Mouse (Mus musculus): ENCODE data around the gene Map2k5. TPM values are rescaled to one million over a fixed set of nuclear protein-coding genes. Genes with fewer than 3 reads are reported as not detected.

Gene Map2k5
- polyA plus RNA-seq, 2 experiments = 37.1 to 37.5 TPM

DNA sequence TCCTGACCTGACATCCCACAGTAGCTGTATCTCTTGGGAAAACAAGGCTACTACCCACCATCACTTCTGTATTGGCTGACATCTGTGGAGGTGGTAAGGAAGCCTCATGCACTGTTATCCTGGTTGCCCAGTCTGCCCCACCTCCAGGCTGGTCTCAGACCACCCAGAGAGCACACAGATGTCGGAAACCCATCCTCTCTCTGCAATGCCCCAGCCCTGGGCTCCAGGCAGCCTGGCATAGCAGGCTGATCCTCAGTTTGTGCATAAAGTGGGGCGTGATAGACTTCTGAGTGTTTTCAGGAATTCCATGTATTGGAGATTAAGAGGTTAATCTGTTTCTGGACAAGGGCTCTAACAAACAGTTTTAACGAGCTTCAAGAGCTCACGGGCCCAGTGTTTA is 182.2 kb downstream of the Map2k5 start:
- no peak overlapping the region for H3K4me2 ChIP-seq (replicated peaks; ENCODE audit: low read depth, low read length, severe bottlenecking)
- ATAC-seq (ENCODE audit: low FRiP score, low read depth) (no peak), DNase-seq (ENCODE audit: low spot score) (no peak)
- 29% methylated on average over 4 of the region's 4 CpGs for WGBS
- peak overlapping the region; percentile 16; the same call in 1 of the 2 replicates for H3K9ac ChIP-seq (ENCODE audit: low read depth, low read length, severe bottlenecking)
- H3K9me3 ChIP-seq (ENCODE audit: control insufficient read depth, low read length) = no peaks in the 10 kb centered on the region
- H3K4me3 ChIP-seq (replicated peaks; ENCODE audit: low read length) = no peak overlapping the region
- H3K36me3 ChIP-seq (ENCODE audit: control insufficient read depth, insufficient read depth, low read length) = no peaks in the 10 kb centered on the region
- TF ChIP-seq POLR2A (IDR thresholded peaks at IDR 0.05; ENCODE audit: borderline replicate concordance, extremely low read depth, insufficient read depth, insufficient read length) = no peak
- no peak overlapping the region for H3K27ac ChIP-seq (replicated peaks; ENCODE audit: low read depth, low read length)
- peaks cover 28% of the 10 kb centered on the region for H3K4me1 ChIP-seq (ENCODE audit: control insufficient read depth, insufficient read depth, low read length)
- no peaks in the 10 kb centered on the region for H3K27me3 ChIP-seq (ENCODE audit: control insufficient read depth, insufficient read depth, low read length)

DNA sequence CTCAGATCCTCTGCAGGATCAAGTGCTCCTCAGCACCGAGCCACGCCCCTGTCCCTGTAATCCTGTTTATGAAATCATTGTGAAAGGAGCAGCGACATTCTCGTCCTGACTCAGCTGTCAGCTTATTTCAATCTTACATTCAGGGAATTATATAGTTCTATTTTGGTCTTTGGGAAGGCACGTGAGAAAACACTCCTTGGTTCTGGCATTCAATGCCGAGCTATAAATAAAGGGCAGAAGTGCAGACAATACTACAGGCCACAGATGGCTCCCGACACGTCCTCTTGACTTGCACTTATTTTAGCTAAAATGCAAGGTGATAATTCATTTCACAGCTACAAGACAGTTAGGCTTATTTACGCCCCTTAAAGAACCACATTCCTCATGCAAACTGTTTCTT is 182.9 kb downstream of the Map2k5 start:
- ATAC-seq (ENCODE audit: low FRiP score, low read depth) (0 out of 2 replicates have a peak, but pooled peaks have one; percentile 37), DNase-seq (ENCODE audit: low spot score) (no peak)
- 41% methylated on average over 9 of the region's 9 CpGs for WGBS
- no peaks in the 10 kb centered on the region for H3K27me3 ChIP-seq (ENCODE audit: control insufficient read depth, insufficient read depth, low read length)
- H3K27ac ChIP-seq (replicated peaks; ENCODE audit: low read depth, low read length) = no peak overlapping the region
- H3K4me1 ChIP-seq (ENCODE audit: control insufficient read depth, insufficient read depth, low read length) = peaks cover 28% of the 10 kb centered on the region
- no peak overlapping the region for H3K4me3 ChIP-seq (replicated peaks; ENCODE audit: low read length)
- no peak overlapping the region for H3K9ac ChIP-seq (ENCODE audit: low read depth, low read length, severe bottlenecking)
- H3K9me3 ChIP-seq (ENCODE audit: control insufficient read depth, low read length) = no peaks in the 10 kb centered on the region
- no peak overlapping the region for H3K4me2 ChIP-seq (replicated peaks; ENCODE audit: low read depth, low read length, severe bottlenecking)
- TF ChIP-seq POLR2A (IDR thresholded peaks at IDR 0.05; ENCODE audit: borderline replicate concordance, extremely low read depth, insufficient read depth, insufficient read length) = no peak
- no peaks in the 10 kb centered on the region for H3K36me3 ChIP-seq (ENCODE audit: control insufficient read depth, insufficient read depth, low read length)

GRCm38 (mm10) chr9:63192809-63193208 is 184.9 kb downstream of the Map2k5 start:
- Histone ChIP-seq H3K27ac (replicated peaks; ENCODE audit: low read depth, low read length) (no peak overlapping the region), H3K9me3 (ENCODE audit: control insufficient read depth, low read length) (no peaks in the 10 kb centered on the region), H3K4me1 (ENCODE audit: control insufficient read depth, insufficient read depth, low read length) (peaks cover 26% of the 10 kb centered on the region), H3K9ac (ENCODE audit: low read depth, low read length, severe bottlenecking) (no peak overlapping the region), H3K4me2 (replicated peaks; ENCODE audit: low read depth, low read length, severe bottlenecking) (no peak overlapping the region), H3K27me3 (ENCODE audit: control insufficient read depth, insufficient read depth, low read length) (no peaks in the 10 kb centered on the region), H3K4me3 (replicated peaks; ENCODE audit: low read length) (no peak overlapping the region), H3K36me3 (ENCODE audit: control insufficient read depth, insufficient read depth, low read length) (peaks cover 5% of the 10 kb centered on the region; the same call in 1 of the 2 replicates)
- 70% methylated on average over 4 of the region's 4 CpGs for WGBS
- TF ChIP-seq POLR2A (IDR thresholded peaks at IDR 0.05; ENCODE audit: borderline replicate concordance, extremely low read depth, insufficient read depth, insufficient read length) = no peak
- DNase-seq (ENCODE audit: low spot score) = no peak
- ATAC-seq (ENCODE audit: low FRiP score, low read depth) = no peak

GRCm38 (mm10) chr9:63187310-63187709 is 190.4 kb downstream of the Map2k5 start:
- no peak for TF ChIP-seq POLR2A (IDR thresholded peaks at IDR 0.05; ENCODE audit: borderline replicate concordance, extremely low read depth, insufficient read depth, insufficient read length)
- no peak overlapping the region for H3K4me2 ChIP-seq (replicated peaks; ENCODE audit: low read depth, low read length, severe bottlenecking)
- H3K27ac ChIP-seq (replicated peaks; ENCODE audit: low read depth, low read length) = no peak overlapping the region
- DNase-seq (ENCODE audit: low spot score) (no peak), ATAC-seq (ENCODE audit: low FRiP score, low read depth) (no peak)
- H3K4me1 ChIP-seq (ENCODE audit: control insufficient read depth, insufficient read depth, low read length) = peaks cover 17% of the 10 kb centered on the region
- no peaks in the 10 kb centered on the region for H3K9me3 ChIP-seq (ENCODE audit: control insufficient read depth, low read length)
- WGBS = 32% methylated on average over 7 of the region's 7 CpGs
- no peak overlapping the region for H3K4me3 ChIP-seq (replicated peaks; ENCODE audit: low read length)
- H3K36me3 ChIP-seq (ENCODE audit: control insufficient read depth, insufficient read depth, low read length) = peaks cover 11% of the 10 kb centered on the region
- H3K9ac ChIP-seq (ENCODE audit: low read depth, low read length, severe bottlenecking) = no peak overlapping the region
- H3K27me3 ChIP-seq (ENCODE audit: control insufficient read depth, insufficient read depth, low read length) = no peaks in the 10 kb centered on the region

GRCm38 (mm10) chr9:63185249-63185648 is 192.5 kb downstream of the Map2k5 start:
- ATAC-seq (ENCODE audit: low FRiP score, low read depth) = no peak
- Histone ChIP-seq H3K9me3 (ENCODE audit: control insufficient read depth, low read length) (no peaks in the 10 kb centered on the region), H3K27ac (replicated peaks; ENCODE audit: low read depth, low read length) (no peak overlapping the region), H3K9ac (ENCODE audit: low read depth, low read length, severe bottlenecking) (no peak overlapping the region), H3K4me1 (ENCODE audit: control insufficient read depth, insufficient read depth, low read length) (peaks cover 28% of the 10 kb centered on the region), H3K4me2 (replicated peaks; ENCODE audit: low read depth, low read length, severe bottlenecking) (no peak overlapping the region), H3K27me3 (ENCODE audit: control insufficient read depth, insufficient read depth, low read length) (no peaks in the 10 kb centered on the region), H3K4me3 (replicated peaks; ENCODE audit: low read length) (no peak overlapping the region), H3K36me3 (ENCODE audit: control insufficient read depth, insufficient read depth, low read length) (peaks cover 17% of the 10 kb centered on the region)
- TF ChIP-seq POLR2A (IDR thresholded peaks at IDR 0.05; ENCODE audit: borderline replicate concordance, extremely low read depth, insufficient read depth, insufficient read length) = no peak
- 83% methylated on average over 7 of the region's 7 CpGs for WGBS
- no peak for DNase-seq (ENCODE audit: low spot score)

DNA sequence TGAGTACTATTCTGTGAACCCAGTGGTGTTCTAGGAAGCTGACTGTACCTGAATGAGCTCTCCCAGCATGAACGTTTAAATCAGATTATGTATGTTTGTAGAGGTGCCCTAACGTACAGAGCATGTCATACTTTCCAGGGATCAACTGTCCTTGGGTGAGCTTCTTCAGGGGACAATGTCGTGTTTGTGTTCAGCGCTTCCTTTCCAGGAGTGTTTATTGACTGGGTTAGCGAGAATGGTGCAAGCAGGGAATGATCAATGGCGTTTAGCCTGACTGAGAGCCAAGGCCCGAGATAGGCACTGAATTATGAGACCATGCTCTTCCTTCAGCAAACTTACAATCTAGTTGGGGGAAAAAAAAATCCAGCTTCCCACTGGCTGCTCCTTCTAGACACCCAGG is 193.8 kb downstream of the Map2k5 start:
- no peaks in the 10 kb centered on the region for H3K27me3 ChIP-seq (ENCODE audit: control insufficient read depth, insufficient read depth, low read length)
- no peak overlapping the region for H3K4me3 ChIP-seq (replicated peaks; ENCODE audit: low read length)
- H3K9me3 ChIP-seq (ENCODE audit: control insufficient read depth, low read length) = no peaks in the 10 kb centered on the region
- no peak for DNase-seq (ENCODE audit: low spot score)
- no peak for ATAC-seq (ENCODE audit: low FRiP score, low read depth)
- H3K4me2 ChIP-seq (replicated peaks; ENCODE audit: low read depth, low read length, severe bottlenecking) = no peak overlapping the region
- peaks cover 24% of the 10 kb centered on the region for H3K36me3 ChIP-seq (ENCODE audit: control insufficient read depth, insufficient read depth, low read length)
- no peak for TF ChIP-seq POLR2A (IDR thresholded peaks at IDR 0.05; ENCODE audit: borderline replicate concordance, extremely low read depth, insufficient read depth, insufficient read length)
- H3K9ac ChIP-seq (ENCODE audit: low read depth, low read length, severe bottlenecking) = no peak overlapping the region
- peaks cover 28% of the 10 kb centered on the region for H3K4me1 ChIP-seq (ENCODE audit: control insufficient read depth, insufficient read depth, low read length)
- H3K27ac ChIP-seq (replicated peaks; ENCODE audit: low read depth, low read length) = no peak overlapping the region
- WGBS = 60% methylated on average over 7 of the region's 7 CpGs

All from limb, embryonic 14.5 days (tissue).